Mouse (Mus musculus) embryonic facial prominence, embryonic 11.5 days (tissue): ENCODE data around the gene Gkn3. TPM values are rescaled to one million over a fixed set of nuclear protein-coding genes. Genes with fewer than 3 reads are reported as not detected.

Experiments
- ATAC-seq: fragments of 200-750 bp; cut with Nextera tagmentation; replicated peaks from 2 replicates; pipeline ENCODE4 v1.8.0; 2017; ENCODE audit warnings: low read depth; ENCODE audit not compliant: insufficient number of reproducible peaks, low FRiP score, low TSS enrichment
- DNase-seq: peaks from one replicate; pipeline ENCODE4 v3.0.0-alpha.2; 2015; ENCODE audit warnings: low spot score
- H3K27ac ChIP-seq: fragments of 300-500 bp; sonication (generic); replicated peaks from 2 replicates; pipeline ENCODE4 v1.5.1; 2014; ENCODE audit warnings: mild to moderate bottlenecking, low read depth, low read length, control low read depth
- H3K27me3 ChIP-seq: fragments of 300-500 bp; sonication (generic); 2 replicates; pipeline ENCODE4 v1.6.1; 2014; ENCODE audit warnings: mild to moderate bottlenecking, low read length, moderate library complexity, mixed read lengths; ENCODE audit not compliant: control insufficient read depth, insufficient read depth
- H3K36me3 ChIP-seq: fragments of 300-500 bp; sonication (generic); replicated peaks from 2 replicates; pipeline ENCODE4 v1.6.1; 2014; ENCODE audit warnings: low read depth, mild to moderate bottlenecking, low read length, moderate library complexity, mixed read lengths; ENCODE audit not compliant: control insufficient read depth, insufficient read depth
- H3K4me1 ChIP-seq: fragments of 300-500 bp; sonication (generic); 2 replicates; pipeline ENCODE4 v1.6.1; 2014; ENCODE audit warnings: low read length, mixed read lengths; ENCODE audit not compliant: control insufficient read depth, insufficient read depth
- H3K4me2 ChIP-seq: fragments of 300-500 bp; sonication (generic); 2 replicates; pipeline ENCODE4 v1.6.1; 2014; ENCODE audit warnings: low read depth, mild to moderate bottlenecking, control low read depth, low read length, moderate library complexity
- H3K4me3 ChIP-seq: fragments of 300-500 bp; sonication (generic); 2 replicates; pipeline ENCODE4 v1.5.1; 2014; ENCODE audit warnings: low read depth, low read length, control low read depth
- H3K9ac ChIP-seq: fragments of 300-500 bp; sonication (generic); replicated peaks from 2 replicates; pipeline ENCODE4 v1.6.1; 2014; ENCODE audit warnings: mild to moderate bottlenecking, control low read depth, low read length
- H3K9me3 ChIP-seq: fragments of 300-500 bp; sonication (generic); replicated peaks from 2 replicates; pipeline ENCODE4 v1.6.1; 2016; ENCODE audit warnings: mild to moderate bottlenecking, low read length, inconsistent platforms, mixed read lengths; ENCODE audit not compliant: control insufficient read depth
- WGBS: fragments of 180-500 bp; shearing (Covaris S2); extraction: QIAGEN DNeasy Blood & Tissue Kit; methylation state at CpG from one replicate; pipeline ENCODE4 v1.1.7; 2014; 5-methylcytosine and 5-hydroxymethylcytosine counted together
- polyA plus RNA-seq: library from polyadenylated mRNA; unstranded; fragments of >200 nt; fragmentation: Nextera tagmentation; extraction: Ambion mirVana; gene quantifications from 2 replicates; pipeline ENCODE4 v1.2.1, GENCODE M21; 2014

The Gkn3 gene
- polyA plus RNA-seq = 0.25 TPM in 2 replicates

DNA sequence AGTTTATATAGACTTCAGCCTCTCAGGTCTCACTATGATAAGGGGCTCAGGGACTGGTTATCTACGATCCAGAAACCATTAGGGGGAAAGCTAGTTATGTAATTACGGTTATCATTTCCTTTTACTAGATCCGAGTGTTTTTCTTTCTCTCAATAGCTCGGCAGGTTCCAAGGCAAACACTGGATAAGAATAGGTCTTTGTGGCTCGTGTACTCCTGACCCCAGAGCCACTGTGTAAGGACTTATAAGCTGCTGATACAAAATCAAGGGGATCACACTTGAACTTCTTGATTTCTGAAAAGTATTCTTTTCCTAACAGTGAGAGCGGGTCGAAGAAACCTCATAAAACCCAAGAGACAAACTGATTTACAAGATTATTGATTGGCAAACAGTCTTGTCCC lies at the start of gene Gkn3:
Gene Gkn3, minus strand, starts transcription at position 59 of the 400 bp plus-strand sequence.
- no peak for ATAC-seq
- no peaks in the 10 kb centered on the region for H3K36me3 ChIP-seq
- no peak within 1 kb of the TSS for H3K4me2 ChIP-seq
- 0 out of 2 replicates have a peak, but pooled peaks cover 2% of the 10 kb centered on the region for H3K27me3 ChIP-seq
- H3K4me1 ChIP-seq = no peaks in the 10 kb centered on the region; the same call in none of the 2 replicates
- no peak within 1 kb of the TSS for H3K4me3 ChIP-seq
- H3K27ac ChIP-seq = no peak within 1 kb of the TSS
- H3K9me3 ChIP-seq = no peaks in the 10 kb centered on the region
- no peak for DNase-seq
- H3K9ac ChIP-seq = no peak within 1 kb of the TSS
- 40% methylated on average over 7 of the region's 7 CpGs for WGBS

DNA sequence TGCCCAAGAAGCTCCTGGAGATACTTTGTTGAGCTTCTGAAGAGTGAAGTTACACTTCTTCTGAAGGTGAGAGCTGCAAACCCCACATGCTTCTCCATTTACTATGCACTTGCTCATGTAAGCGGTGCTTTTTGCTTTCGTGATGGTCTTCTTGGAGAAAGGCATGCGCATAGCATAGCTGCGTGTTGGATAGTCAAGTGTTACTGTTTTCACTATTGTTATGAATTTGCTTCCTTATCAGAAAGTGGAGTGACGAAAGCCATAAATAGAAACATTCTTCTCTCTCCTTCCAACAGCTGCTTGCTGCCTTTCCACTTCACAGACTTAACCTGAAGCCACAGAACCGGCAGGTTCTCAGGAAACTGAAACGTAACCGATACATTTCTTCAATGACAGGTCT lies 48.0 kb upstream of the Gkn3 start:
- Histone ChIP-seq H3K36me3 (no peaks in the 10 kb centered on the region), H3K9me3 (no peaks in the 10 kb centered on the region), H3K27ac (no peak overlapping the region), H3K4me2 (no peak overlapping the region), H3K27me3 (no peaks in the 10 kb centered on the region), H3K9ac (no peak overlapping the region), H3K4me3 (no peak overlapping the region), H3K4me1 (no peaks in the 10 kb centered on the region)
- DNase-seq (no peak), ATAC-seq (no peak)
- 86% methylated on average over 8 of the region's 8 CpGs for WGBS

DNA sequence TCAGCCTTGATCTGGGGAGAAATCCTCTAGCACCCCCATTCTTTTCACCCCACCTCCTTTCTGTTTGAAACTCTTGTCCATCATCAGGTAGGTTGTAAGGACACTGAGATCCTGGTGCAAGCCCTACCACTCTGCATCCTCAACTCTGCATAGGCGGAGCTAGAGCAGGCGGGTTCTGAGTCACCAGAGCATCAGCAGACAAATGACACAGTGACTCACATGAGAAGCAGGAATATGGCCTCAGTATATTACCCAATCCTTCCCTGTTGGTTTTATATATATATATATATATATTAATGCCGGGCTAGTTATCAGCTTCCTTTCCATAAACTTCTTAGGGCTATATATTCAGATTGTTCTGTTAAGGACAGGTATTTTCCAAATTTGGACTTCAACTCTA lies 47.1 kb upstream of the Gkn3 start:
- no peaks in the 10 kb centered on the region for H3K4me1 ChIP-seq
- ATAC-seq (no peak), DNase-seq (no peak)
- H3K27ac ChIP-seq = no peak overlapping the region
- no peak overlapping the region for H3K4me3 ChIP-seq
- no peaks in the 10 kb centered on the region for H3K27me3 ChIP-seq
- no peaks in the 10 kb centered on the region for H3K36me3 ChIP-seq
- no peak overlapping the region for H3K9ac ChIP-seq
- WGBS = 91% methylated on average over 3 of the region's 3 CpGs
- no peaks in the 10 kb centered on the region for H3K9me3 ChIP-seq
- H3K4me2 ChIP-seq = no peak overlapping the region

- no peak within 1 kb of the TSS for H3K4me2 ChIP-seq
- H3K9ac ChIP-seq = no peak within 1 kb of the TSS
- no peaks in the 10 kb centered on the region for H3K27me3 ChIP-seq
- DNase-seq (no peak), ATAC-seq (no peak)
- H3K4me3 ChIP-seq = no peak within 1 kb of the TSS
- no peak within 1 kb of the TSS for H3K27ac ChIP-seq
- H3K9me3 ChIP-seq = no peaks in the 10 kb centered on the region
- no peaks in the 10 kb centered on the region for H3K36me3 ChIP-seq
- no peaks in the 10 kb centered on the region for H3K4me1 ChIP-seq
- WGBS = 67% methylated on average over 7 of the region's 7 CpGs
These were observed 39.8 kb upstream of the Gkn3 start, which contains the start of gene Bmp10 for GRCm38 (mm10) chr6:87428487-87429044. TSS of gene Bmp10 (plus strand) at chr6:87428994.

GRCm38 (mm10) chr6:87427616-87428015 lies 38.9 kb upstream of the Gkn3 start:
- ATAC-seq (no peak), DNase-seq (no peak)
- 54% methylated on average over 8 of the region's 8 CpGs for WGBS
- Histone ChIP-seq H3K9me3 (no peaks in the 10 kb centered on the region), H3K4me2 (no peak overlapping the region), H3K9ac (no peak overlapping the region), H3K4me1 (no peaks in the 10 kb centered on the region), H3K4me3 (no peak overlapping the region), H3K36me3 (no peaks in the 10 kb centered on the region), H3K27ac (no peak overlapping the region), H3K27me3 (no peaks in the 10 kb centered on the region)

DNA sequence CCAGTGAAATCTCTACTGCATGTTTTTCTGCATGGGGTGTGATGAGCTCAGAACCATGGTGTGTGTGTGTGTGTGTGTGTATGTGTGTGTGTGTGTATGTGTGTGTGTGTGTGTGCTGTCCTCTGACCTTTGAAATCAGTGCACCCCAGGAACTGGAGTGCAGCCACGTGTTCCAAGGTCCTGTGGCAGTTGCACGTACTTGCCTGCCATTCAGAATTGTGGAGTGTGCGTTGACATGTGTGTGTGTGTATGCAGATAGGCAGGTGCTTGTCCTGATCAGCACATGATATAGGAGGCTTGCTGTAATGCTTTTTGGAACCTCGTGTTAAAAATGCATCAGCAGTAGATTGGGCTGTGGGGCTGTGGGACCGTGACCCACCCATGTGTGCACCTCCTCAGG lies 38.2 kb upstream of the Gkn3 start:
- Histone ChIP-seq H3K4me2 (no peak overlapping the region), H3K4me3 (no peak overlapping the region), H3K9me3 (no peaks in the 10 kb centered on the region), H3K27ac (no peak overlapping the region), H3K27me3 (no peaks in the 10 kb centered on the region), H3K9ac (no peak overlapping the region), H3K36me3 (no peaks in the 10 kb centered on the region), H3K4me1 (no peaks in the 10 kb centered on the region)
- ATAC-seq = no peak
- DNase-seq = no peak
- WGBS = 84% methylated on average over 5 of the region's 5 CpGs

GRCm38 (mm10) chr6:87424037-87424816 lies 35.5 kb upstream of the Gkn3 start:
- ATAC-seq (no peak), DNase-seq (no peak)
- Histone ChIP-seq H3K27ac (no peak overlapping the region), H3K9ac (no peak overlapping the region), H3K27me3 (no peaks in the 10 kb centered on the region), H3K9me3 (no peaks in the 10 kb centered on the region), H3K4me3 (no peak overlapping the region), H3K4me1 (no peaks in the 10 kb centered on the region), H3K36me3 (no peaks in the 10 kb centered on the region), H3K4me2 (no peak overlapping the region)
- 76% methylated on average over 19 of the region's 19 CpGs for WGBS

DNA sequence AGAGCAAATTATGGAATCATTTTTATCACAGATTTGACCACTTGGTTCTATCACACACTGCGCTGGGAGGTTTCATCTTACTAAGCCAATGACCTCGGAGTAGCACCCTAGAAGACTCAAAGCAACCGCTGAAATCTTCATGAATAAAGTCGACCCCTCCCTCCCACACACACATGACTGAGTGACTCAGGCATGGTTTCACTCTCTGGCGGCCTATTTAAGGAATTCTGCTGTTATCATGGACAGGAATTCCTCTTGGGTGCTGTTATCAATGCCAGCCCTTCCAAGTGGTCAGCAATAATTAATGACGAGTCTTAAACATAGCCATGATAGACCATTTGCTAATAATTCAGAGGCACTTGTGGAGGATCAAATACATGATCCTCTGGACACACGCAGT lies 33.6 kb upstream of the Gkn3 start:
- no peaks in the 10 kb centered on the region for H3K4me1 ChIP-seq
- H3K9ac ChIP-seq = no peak overlapping the region
- no peaks in the 10 kb centered on the region for H3K9me3 ChIP-seq
- WGBS = 85% methylated on average over 7 of the region's 7 CpGs
- no peaks in the 10 kb centered on the region for H3K27me3 ChIP-seq
- no peak overlapping the region for H3K27ac ChIP-seq
- H3K36me3 ChIP-seq = no peaks in the 10 kb centered on the region
- no peak overlapping the region for H3K4me2 ChIP-seq
- ATAC-seq = no peak
- no peak for DNase-seq
- no peak overlapping the region for H3K4me3 ChIP-seq
